Mouse (Mus musculus): ENCODE results near the gene Bves. TPM values are rescaled to one million over a fixed set of nuclear protein-coding genes. Genes with fewer than 3 reads are reported as not detected.

Gene Bves
- total RNA-seq, 2 experiments from 2014 or later: not detected

Other genes starting within 250 kb of the Bves start
- gene Popdc3, start 157.7 kb upstream of the Bves start, total RNA-seq (2014; fragmentation: Nextera tagmentation): not detected in 2 replicates
- not detected in 2 replicates for gene Popdc3, start 157.7 kb upstream of the Bves start, total RNA-seq (2017)
- gene Lin28b, start 150.6 kb downstream of the Bves start, total RNA-seq (2014; fragmentation: Nextera tagmentation): 0.27 TPM in 1 of 2 replicates, not detected in the other
- not detected in 2 replicates for gene Lin28b, start 150.6 kb downstream of the Bves start, total RNA-seq (2017)
- 19.5 and 19.8 TPM in 2 replicates for gene Hace1, start 242.1 kb downstream of the Bves start, total RNA-seq (2014; fragmentation: Nextera tagmentation)
- 21.6 and 23.3 TPM in 2 replicates for gene Hace1, start 242.1 kb downstream of the Bves start, total RNA-seq (2017)

Measured in megakaryocyte-erythroid progenitor cell, adult 5-6 weeks (primary cell).